Mouse (Mus musculus) bone marrow macrophage, adult 2 months (primary cell): ENCODE results near the gene Rapgef4.

Experiments used
- CTCF ChIP-seq: IDR thresholded peaks from 2 replicates; pipeline ENCODE4 v1.5.1; 2012; ENCODE audit warnings: low read depth, mild to moderate bottlenecking, low read length, moderate library complexity
- POLR2A ChIP-seq: IDR thresholded peaks from 2 replicates; pipeline ENCODE4 v1.6.1; 2012; ENCODE audit warnings: mild to moderate bottlenecking, low read depth, low read length, borderline replicate concordance

- TF ChIP-seq CTCF = no peak
- TF ChIP-seq POLR2A = no peak
These were observed 197.5 kb downstream of the Rapgef4 start for GRCm38 (mm10) chr2:72178515-72178914.
